Mouse (Mus musculus) common myeloid progenitor, adult 5-6 weeks (primary cell): ENCODE data around the gene Gm2916. TPM values are rescaled to one million over a fixed set of nuclear protein-coding genes. Genes with fewer than 3 reads are reported as not detected.
"Not testable (repeated sequence)": the region's sequence is repeated elsewhere in the genome, so short reads cannot be mapped to it uniquely, and the experiment has no call there.

Experiments
- ATAC-seq: replicated peaks from 2 replicates; pipeline ENCODE4 v1.8.0; 2016; ENCODE audit warnings: low read depth, mild to moderate bottlenecking, moderate TSS enrichment, inconsistent platforms; ENCODE audit not compliant: poor library complexity, severe bottlenecking
- total RNA-seq: library from RNA; stranded (forward); fragments of 200-1000, 187-1606 nt; gene quantifications from 2 replicates; pipeline ENCODE4 v1.2.3, GENCODE M21; 2017

Gene Gm2916
- total RNA-seq = not detected in 2 replicates

DNA sequence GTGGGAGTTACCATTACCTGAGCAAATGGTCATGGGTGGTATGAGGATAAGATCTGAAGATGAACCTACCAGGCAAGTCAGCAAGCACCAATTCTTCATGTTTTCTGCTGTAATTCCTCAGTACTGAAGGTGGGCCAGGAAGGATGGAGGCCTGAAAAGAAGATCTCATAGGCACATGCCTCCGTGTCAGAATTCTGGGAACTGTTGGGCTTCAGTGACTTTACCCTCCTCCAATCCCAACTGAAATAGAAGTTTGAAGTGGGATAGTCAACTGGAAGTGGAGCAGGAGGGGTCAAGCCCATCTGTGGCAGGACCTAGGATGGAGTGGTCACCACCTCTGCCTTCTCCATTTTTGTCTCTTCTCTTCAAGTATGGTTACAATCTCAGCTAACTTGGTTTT is at the start of gene Gm2916:
Gene Gm2916, plus strand, starts transcription at position 301 of the 400 bp plus-strand sequence.
- not testable (repeated sequence) for ATAC-seq

DNA sequence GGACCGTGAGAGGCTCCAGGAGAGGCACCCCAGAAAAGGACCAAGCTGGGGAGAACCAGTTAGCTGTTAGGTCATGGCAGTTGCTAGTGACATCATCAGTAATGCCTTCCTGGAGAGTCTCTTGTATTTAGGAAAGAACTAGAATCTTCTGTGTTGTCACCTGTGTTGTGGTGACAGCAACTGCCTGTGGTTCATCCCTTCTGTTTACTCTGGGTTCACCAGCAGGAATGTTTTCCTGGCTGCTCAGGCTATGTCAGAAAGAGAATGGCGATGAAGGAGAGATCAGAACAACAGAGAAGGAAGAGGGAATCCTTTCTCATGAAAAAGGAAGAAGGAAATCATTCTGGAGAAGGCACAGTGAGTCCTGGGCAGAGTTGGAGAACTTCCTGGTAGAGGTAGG is 38.0 kb upstream of the Gm2916 start, which contains the start of gene Gm3033:
Gene Gm3033, plus strand, starts transcription at position 301 of the 400 bp plus-strand sequence.
- ATAC-seq = not testable (repeated sequence)

DNA sequence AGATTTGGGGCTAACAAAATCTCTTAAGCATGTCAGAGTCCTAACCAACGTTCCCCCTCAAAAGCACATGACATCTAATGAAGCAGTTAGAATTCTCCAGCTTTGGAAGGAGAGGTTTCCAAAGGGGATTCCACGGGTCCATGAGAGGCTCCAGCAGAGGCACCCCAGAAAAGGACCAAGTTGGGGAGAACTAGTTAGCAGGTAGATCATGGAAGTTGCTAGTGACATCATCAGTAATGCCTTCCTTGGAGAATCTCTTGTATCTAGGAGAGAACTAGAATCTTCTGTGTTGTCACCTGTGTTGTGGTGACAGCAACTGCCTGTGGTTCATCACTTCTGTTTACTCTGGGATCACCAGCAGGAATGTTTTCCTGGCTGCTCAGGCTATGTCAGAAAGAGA is 47.5 kb downstream of the Gm2916 start, which contains the start of gene Gm3029:
Gene Gm3029, plus strand, starts transcription at position 301 of the 400 bp plus-strand sequence.
- not testable (repeated sequence) for ATAC-seq

DNA sequence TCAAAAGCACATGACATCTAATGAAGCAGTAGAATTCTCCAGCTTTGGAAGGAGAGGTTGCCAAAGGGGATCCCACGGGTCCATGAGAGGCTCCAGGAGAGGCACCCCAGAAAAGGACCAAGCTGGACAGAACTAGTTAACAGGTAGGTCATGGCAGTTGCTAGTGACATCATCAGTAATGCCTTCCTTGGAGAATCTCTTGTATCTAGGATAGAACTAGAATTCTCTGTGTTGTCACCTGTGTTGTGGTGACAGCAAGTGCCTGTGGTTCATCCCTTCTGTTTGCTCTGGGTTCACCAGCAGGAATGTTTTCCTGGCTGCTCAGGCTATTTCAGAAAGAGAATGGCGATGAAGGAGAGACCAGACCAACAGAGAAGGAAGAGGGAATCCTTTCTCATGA is 79.3 kb downstream of the Gm2916 start, which contains the start of gene Gm3095:
Gene Gm3095, plus strand, starts transcription at position 301 of the 400 bp plus-strand sequence.
- ATAC-seq = not testable (repeated sequence)

Other genes starting within 250 kb of the Gm2916 start
- gene Gm3012, start 249.7 kb upstream of the Gm2916 start, total RNA-seq = not detected in 2 replicates
- gene Gm3020, start 232.1 kb upstream of the Gm2916 start, total RNA-seq = 0.29 TPM in 1 of 2 replicates, not detected in the other
- gene Gm3043, start 195.4 kb upstream of the Gm2916 start, total RNA-seq = not detected in 2 replicates
- gene Gm3002, start 74.1 kb upstream of the Gm2916 start, total RNA-seq = not detected in 2 replicates
- gene Gm3033, start 37.9 kb upstream of the Gm2916 start, total RNA-seq = not detected in 2 replicates
- gene Gm3029, start 47.6 kb downstream of the Gm2916 start, total RNA-seq = not detected in 2 replicates
- gene Gm3095, start 79.4 kb downstream of the Gm2916 start, total RNA-seq = not detected in 2 replicates
- not detected in 2 replicates for gene Gm3099, start 114.2 kb downstream of the Gm2916 start, total RNA-seq
- gene Gm5796, start 139.8 kb downstream of the Gm2916 start, total RNA-seq = not detected in 2 replicates
- not detected in 2 replicates for gene Gm3115, start 199.9 kb downstream of the Gm2916 start, total RNA-seq
- not detected in 2 replicates for gene Gm8108, start 226.4 kb downstream of the Gm2916 start, total RNA-seq